Mouse (Mus musculus) MEL (cell line): ENCODE data around the gene St7. TPM values are rescaled to one million over a fixed set of nuclear protein-coding genes. Genes with fewer than 3 reads are reported as not detected.

Experiments used
- DNase-seq: peaks from one replicate; pipeline ENCODE4 v3.0.0; 2011; ENCODE audit warnings: low read depth, low spot score
- H3K27ac ChIP-seq: 2 replicates; pipeline ENCODE4 v1.5.1; 2012; ENCODE audit warnings: low read depth, mild to moderate bottlenecking, control low read depth, low read length, moderate library complexity; ENCODE audit not compliant: control insufficient read depth
- H3K27me3 ChIP-seq, 2 experiments: fragments of 150-350 bp in 1 of 2; sonication (generic) in 1 of 2; 2 replicates each; pipeline ENCODE4 v1.6.1; 2012; ENCODE audit warnings: low read length in 2 of 2, mild to moderate bottlenecking in 2 of 2, improper control_type of control experiment in 1 of 2, moderate library complexity in 1 of 2; ENCODE audit not compliant: insufficient read depth in 2 of 2, control insufficient read depth in 1 of 2
- H3K36me3 ChIP-seq, 2 experiments: 2 replicates each; pipeline ENCODE4 v1.6.1; 2012 to 2014; ENCODE audit warnings: low read length in 2 of 2, improper control_type of control experiment in 1 of 2, inconsistent platforms in 1 of 2, mild to moderate bottlenecking in 1 of 2; ENCODE audit not compliant: insufficient read depth in 2 of 2, control insufficient read depth in 1 of 2
- H3K4me1 ChIP-seq, 2 experiments: fragments of 150-350 bp in 1 of 2; sonication (generic) in 1 of 2; 2 replicates each; pipeline ENCODE4 v1.6.1; 2012; ENCODE audit warnings: low read length in 2 of 2, improper control_type of control experiment in 1 of 2, mild to moderate bottlenecking in 1 of 2; ENCODE audit not compliant: insufficient read depth in 2 of 2, control insufficient read depth in 1 of 2
- H3K4me3 ChIP-seq, 2 experiments: fragments of 150-350 bp in 1 of 2; sonication (generic) in 1 of 2; 2 replicates each; pipeline ENCODE4 v1.5.1; 2012; ENCODE audit warnings: low read depth in 2 of 2, low read length in 2 of 2, mild to moderate bottlenecking in 2 of 2, moderate library complexity in 2 of 2, control low read depth in 1 of 2, improper control_type of control experiment in 1 of 2; ENCODE audit not compliant: control insufficient read depth in 1 of 2, insufficient read depth in 1 of 2
- H3K79me2 ChIP-seq: 2 replicates; pipeline ENCODE4 v1.6.1; 2012; ENCODE audit warnings: mild to moderate bottlenecking, low read length, moderate library complexity; ENCODE audit not compliant: control insufficient read depth, poor library complexity, insufficient read depth
- H3K9ac ChIP-seq: 2 replicates; pipeline ENCODE4 v1.6.1; 2012; ENCODE audit warnings: low read depth, mild to moderate bottlenecking, control low read depth, low read length, moderate library complexity; ENCODE audit not compliant: control insufficient read depth, poor library complexity, severe bottlenecking
- H3K9me3 ChIP-seq: fragments of 150-350 bp; sonication (generic); replicated peaks from 2 replicates; pipeline ENCODE4 v1.6.1; 2012; ENCODE audit warnings: mild to moderate bottlenecking, low read length, improper control_type of control experiment, moderate library complexity; ENCODE audit not compliant: insufficient read depth
- CHD1 ChIP-seq: IDR thresholded peaks from 2 replicates; pipeline ENCODE4 v1.6.1; 2012; ENCODE audit warnings: low read depth, mild to moderate bottlenecking, inconsistent platforms, low read length, improper control_type of control experiment
- CTCF ChIP-seq, 3 experiments: IDR thresholded peaks in 2 of 3; conservative IDR thresholded peaks in 1 of 3; 2 replicates each; pipeline ENCODE4 v1.5.1; 2011 to 2012; ENCODE audit warnings: low read length in 3 of 3, low read depth in 2 of 3, mild to moderate bottlenecking in 2 of 3, improper control_type of control experiment in 1 of 3, inconsistent platforms in 1 of 3, mixed read lengths in 1 of 3, moderate library complexity in 1 of 3; ENCODE audit not compliant: control insufficient read depth in 1 of 3, insufficient read depth in 1 of 3, poor library complexity in 1 of 3, severe bottlenecking in 1 of 3
- E2F4 ChIP-seq: IDR thresholded peaks from 2 replicates; pipeline ENCODE4 v1.6.1; 2011; ENCODE audit warnings: low read depth, low read length, improper control_type of control experiment, borderline replicate concordance
- ELF1 ChIP-seq: IDR thresholded peaks from 2 replicates; pipeline ENCODE4 v1.6.1; 2014; ENCODE audit warnings: low read depth, mild to moderate bottlenecking, inconsistent platforms, low read length, improper control_type of control experiment, moderate library complexity
- GABPA ChIP-seq: IDR thresholded peaks from 2 replicates; pipeline ENCODE4 v1.6.1; 2012; ENCODE audit warnings: low read depth, mild to moderate bottlenecking, inconsistent platforms, low read length, improper control_type of control experiment, moderate library complexity
- GATA1 ChIP-seq: IDR thresholded peaks from 2 replicates; pipeline ENCODE4 v1.6.1; 2011; ENCODE audit warnings: low read depth, low read length, improper control_type of control experiment
- JUND ChIP-seq: IDR thresholded peaks from 2 replicates; pipeline ENCODE4 v1.6.1; 2011; ENCODE audit warnings: low read depth, mild to moderate bottlenecking, improper control_type of control experiment, low read length
- MAFK ChIP-seq: IDR thresholded peaks from 2 replicates; pipeline ENCODE4 v1.6.1; 2011; ENCODE audit warnings: low read depth, mild to moderate bottlenecking, low read length, improper control_type of control experiment, borderline replicate concordance
- MAX ChIP-seq: IDR thresholded peaks from 2 replicates; pipeline ENCODE4 v1.6.1; 2011; ENCODE audit warnings: low read length, improper control_type of control experiment
- MXI1 ChIP-seq: IDR thresholded peaks from 2 replicates; pipeline ENCODE4 v1.6.1; 2011; ENCODE audit warnings: mild to moderate bottlenecking, low read depth, low read length, improper control_type of control experiment
- MYC ChIP-seq: IDR thresholded peaks from 2 replicates; pipeline ENCODE4 v1.6.1; 2011; ENCODE audit warnings: low read depth, mild to moderate bottlenecking, low read length, improper control_type of control experiment, moderate library complexity
- NRF1 ChIP-seq: IDR thresholded peaks from 2 replicates; pipeline ENCODE4 v1.6.1; 2014; ENCODE audit warnings: low read depth, mild to moderate bottlenecking, inconsistent platforms, low read length, improper control_type of control experiment, moderate library complexity; ENCODE audit not compliant: poor library complexity, insufficient read depth, severe bottlenecking
- RAD21 ChIP-seq: IDR thresholded peaks from 2 replicates; pipeline ENCODE4 v1.6.1; 2011; ENCODE audit warnings: mild to moderate bottlenecking, low read depth, low read length, improper control_type of control experiment
- TAL1 ChIP-seq: IDR thresholded peaks from 2 replicates; pipeline ENCODE4 v1.6.1; 2012; ENCODE audit warnings: mild to moderate bottlenecking, inconsistent platforms, low read length, moderate library complexity, mixed read lengths
- TCF12 ChIP-seq: IDR thresholded peaks from 2 replicates; pipeline ENCODE4 v1.6.1; 2014; ENCODE audit warnings: low read depth, mild to moderate bottlenecking, inconsistent platforms, low read length, improper control_type of control experiment, moderate library complexity
- UBTF ChIP-seq: IDR thresholded peaks from 2 replicates; pipeline ENCODE4 v1.6.1; 2012; ENCODE audit warnings: low read depth, mild to moderate bottlenecking, inconsistent platforms, low read length, improper control_type of control experiment, moderate library complexity, borderline replicate concordance; ENCODE audit not compliant: insufficient read depth
- ZC3H11A ChIP-seq: IDR thresholded peaks from 2 replicates; pipeline ENCODE4 v1.6.1; 2012; ENCODE audit warnings: low read depth, mild to moderate bottlenecking, inconsistent platforms, low read length, improper control_type of control experiment
- ZKSCAN1 ChIP-seq: IDR thresholded peaks from 2 replicates; pipeline ENCODE4 v1.6.1; 2012; ENCODE audit warnings: low read depth, mild to moderate bottlenecking, inconsistent platforms, low read length, improper control_type of control experiment, moderate library complexity
- ZMIZ1 ChIP-seq: IDR thresholded peaks from 2 replicates; pipeline ENCODE4 v1.6.1; 2012; ENCODE audit warnings: low read depth, mild to moderate bottlenecking, inconsistent platforms, low read length, improper control_type of control experiment, moderate library complexity
- ZNF384 ChIP-seq: IDR thresholded peaks from 2 replicates; pipeline ENCODE4 v1.6.1; 2012; ENCODE audit warnings: low read depth, mild to moderate bottlenecking, inconsistent platforms, low read length, improper control_type of control experiment
- polyA plus RNA-seq, 2 experiments: library from polyadenylated mRNA; stranded (reverse) in 1 of 2; unstranded in 1 of 2; fragments of >175 nt in 1 of 2; fragments of >200 nt in 1 of 2; gene quantifications; 2 replicates each; pipeline versions ENCODE4 v1.2.1 to v1.2.4; 2012; ENCODE audit warnings: low replicate concordance in 2 of 2, low read depth in 1 of 2; ENCODE audit not compliant: insufficient read length in 2 of 2, insufficient read depth in 1 of 2, missing spikeins in 1 of 2
- total RNA-seq: library from RNA; depleted of rRNA; stranded (reverse); fragments of 300-350 nt; gene quantifications from 2 replicates; pipeline ENCODE4 v1.2.3, GENCODE M21; 2012

St7 gene
- total and polyA plus RNA-seq, 3 experiments: 34.4 to 48.5 TPM; not detected in 1

GRCm38 (mm10) chr6:17855616-17856015 is 162.9 kb downstream of the St7 start:
- H3K9me3 ChIP-seq: no peaks in the 10 kb centered on the region
- no peak overlapping the region for H3K27ac ChIP-seq
- no peak for DNase-seq
- no peaks in the 10 kb centered on the region for H3K79me2 ChIP-seq
- H3K4me3 ChIP-seq: no peak overlapping the region
- no peaks in the 10 kb centered on the region for H3K4me1 ChIP-seq
- no peak overlapping the region for H3K9ac ChIP-seq
- TF ChIP-seq RAD21: no peak
- no peak for TF ChIP-seq GABPA
- TF ChIP-seq CTCF (IDR thresholded peaks at IDR 0.05 in 2 of 3, conservative IDR thresholded peaks at IDR 0.05 in 1 of 3; ENCODE audit: control insufficient read depth in 1 of 3, insufficient read depth in 1 of 3, low read depth in 2 of 3, low read length in 3 of 3, poor library complexity in 1 of 3, severe bottlenecking in 1 of 3): no peak
- TF ChIP-seq ELF1: no peak
- no peak for TF ChIP-seq MXI1
- no peak for TF ChIP-seq ZNF384
- TF ChIP-seq TAL1: no peak
- TF ChIP-seq ZMIZ1: no peak
- no peak for TF ChIP-seq ZKSCAN1
- TF ChIP-seq TCF12: no peak
- TF ChIP-seq MAX: no peak
- no peak for TF ChIP-seq E2F4
- no peak for TF ChIP-seq GATA1
- no peak for TF ChIP-seq NRF1
- no peak for TF ChIP-seq UBTF
- no peak for TF ChIP-seq CHD1
- no peak for TF ChIP-seq JUND
- TF ChIP-seq MYC: no peak
- peaks cover 0 to 12% of the 10 kb centered on the region in 2 experiments; a peak in 2 of 4 replicates for H3K36me3 ChIP-seq
- no peaks in the 10 kb centered on the region for H3K27me3 ChIP-seq

GRCm38 (mm10) chr6:17859564-17859963 is 166.8 kb downstream of the St7 start:
- Histone ChIP-seq H3K4me3 (no peak overlapping the region), H3K79me2 (no peaks in the 10 kb centered on the region), H3K36me3 (peaks cover 0 to 11% of the 10 kb centered on the region in 2 experiments; a peak in 2 of 4 replicates), H3K27me3 (no peaks in the 10 kb centered on the region), H3K4me1 (no peaks in the 10 kb centered on the region)
- no peak for DNase-seq
- TF ChIP-seq MAFK (no peak), ZC3H11A (no peak), UBTF (no peak), TCF12 (no peak)
- TF ChIP-seq, all 39 proteins: peak for 0
- no peaks in the 10 kb centered on the region for H3K9me3 ChIP-seq
- H3K9ac ChIP-seq: no peak overlapping the region
- no peak overlapping the region for H3K27ac ChIP-seq
